In the genomic region with DNA sequence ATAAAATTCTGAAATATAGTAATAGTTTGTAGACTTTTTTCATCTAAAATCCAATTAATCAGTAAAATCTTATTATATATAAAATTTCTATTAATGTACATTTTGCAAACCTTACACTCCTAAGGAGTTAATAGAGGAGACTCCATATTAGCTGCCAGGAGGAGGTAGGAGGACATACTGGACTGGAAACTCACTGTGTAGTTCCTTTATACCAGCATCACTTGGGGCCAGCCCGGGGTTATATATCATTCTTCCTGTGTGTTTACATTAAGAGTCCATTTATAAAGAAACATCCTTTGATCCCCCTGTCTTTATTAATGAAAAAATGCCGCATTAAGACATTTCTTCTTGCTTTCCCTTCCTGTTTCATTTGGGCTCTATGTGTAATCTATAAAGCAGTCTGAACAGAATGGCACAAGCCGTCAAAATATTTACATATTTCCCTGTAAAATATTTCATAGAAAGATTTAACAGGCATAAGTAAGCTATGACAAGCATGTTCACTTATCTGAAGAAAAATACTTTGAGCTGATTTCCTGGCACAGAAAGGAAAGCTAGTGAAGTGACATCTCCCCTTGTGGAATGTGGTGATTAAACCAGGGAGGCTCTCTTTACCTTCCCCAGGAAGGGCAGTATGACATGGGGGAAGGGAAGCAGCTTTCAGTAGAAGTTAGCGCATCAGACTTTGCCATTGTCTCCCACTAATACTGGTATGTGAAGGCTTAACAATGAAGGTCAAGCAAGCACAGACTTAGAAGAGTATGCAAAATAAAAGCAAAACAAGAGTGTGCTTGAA, we compare ENCODE assay signal across 16 mouse cellular contexts.
DNase-seq lines count a peak whose midpoint lies in the region; TF ChIP-seq lines count a peak whose summit lies in the region.
"Had no signal": no experiment of that assay in that cellular context is flagged by ENCODE, and none has a peak within 500 bp of the region (broad histone marks: within the 10 kb centered on the region; RNA-seq: fewer than 3 reads in every experiment).

No protein-coding gene starts in this region.

- H3K27me3 ChIP-seq in kidney, adult 2 months (replicated peaks; ENCODE audit: control insufficient read depth, insufficient read depth, low read length): no peaks in the 10 kb centered on the region
- H3K27me3 ChIP-seq: hindbrain, embryonic 12.5 days; megakaryocyte, embryonic 14.5 days; neural tube, embryonic 12.5 days had no signal

- 66% methylated on average over 4 of the region's 4 CpGs for WGBS in kidney, adult 2 months

- no peaks in the 10 kb centered on the region for H3K36me3 ChIP-seq in kidney, adult 2 months (ENCODE audit: control insufficient read depth, insufficient read depth, low read length)
- H3K36me3 ChIP-seq: hindbrain, embryonic 12.5 days; limb, embryonic 10.5 days; neural tube, embryonic 12.5 days had no signal

- no peak overlapping the region for H3K4me3 ChIP-seq in kidney, adult 2 months (ENCODE audit: insufficient read depth, low read depth, low read length)
- H3K4me3 ChIP-seq: erythroblast, embryonic 14.5 days; hindbrain, embryonic 12.5 days; layer of hippocampus, adult 2 months; limb, embryonic 10.5 days; megakaryocyte, embryonic 14.5 days; neural tube, embryonic 12.5 days had no signal

- TF ChIP-seq CTCF in kidney, adult 2 months (conservative IDR thresholded peaks at IDR 0.05; ENCODE audit: insufficient read depth, insufficient read length, low read depth, low read length): no peak

- H3K27ac ChIP-seq in kidney, adult 2 months (ENCODE audit: insufficient read depth, low read depth, low read length): no peak overlapping the region
- H3K27ac ChIP-seq: hindbrain, embryonic 12.5 days; layer of hippocampus, adult 2 months; limb, embryonic 10.5 days; neural tube, embryonic 12.5 days had no signal

- peak; percentile 27 for DNase-seq in embryo, embryonic 10 days (ENCODE audit: low spot score)
- DNase-seq in embryo, embryonic 9.5 days (ENCODE audit: extremely low spot score): no peak
- peak; percentile 2 for DNase-seq in kidney, postnatal 14 days
- no peak for DNase-seq in kidney, adult 2 months
- peak; percentile 14 for DNase-seq in embryo, embryonic 10.5 days (ENCODE audit: low spot score)
- DNase-seq in lung, postnatal 4 days: peak; percentile 11 to 14
- DNase-seq in right cerebral cortex, postnatal 36 days (ENCODE audit: low spot score in 2 of 2): no peak
- no peak for DNase-seq in c-Kit-positive CD71-positive TER-119-positive erythroid progenitor cells, embryonic 14.5 days (ENCODE audit: low spot score)
- DNase-seq: cerebellum, adult 9-11 months; right cerebral cortex, postnatal 4 days had no signal

- no peaks in the 10 kb centered on the region for H3K4me1 ChIP-seq in kidney, adult 2 months (ENCODE audit: control insufficient read depth, insufficient read depth, low read length)
- H3K4me1 ChIP-seq: hindbrain, embryonic 12.5 days; limb, embryonic 10.5 days; megakaryocyte, embryonic 14.5 days; neural tube, embryonic 12.5 days had no signal

- no peak for TF ChIP-seq POLR2A in kidney, adult 2 months (IDR thresholded peaks at IDR 0.05; ENCODE audit: low read depth, low read length)

Comparison
In these comparisons a context has a peak if more than half of its experiments do, and no peak if none do; other contexts are left out.
1. DNase-seq: peak in embryo, embryonic 10 days (single experiment), kidney, postnatal 14 days (single experiment), embryo, embryonic 10.5 days (single experiment) and lung, postnatal 4 days (2 of 2); none in embryo, embryonic 9.5 days (single experiment), kidney, adult 2 months (single experiment), right cerebral cortex, postnatal 36 days (0 of 2) and c-Kit-positive CD71-positive TER-119-positive erythroid progenitor cells, embryonic 14.5 days (single experiment).